Mouse (Mus musculus): ENCODE data around the gene Lce1m. TPM values are rescaled to one million over a fixed set of nuclear protein-coding genes. Genes with fewer than 3 reads are reported as not detected.

The Lce1m gene
- polyA plus RNA-seq, 1 experiment from 2014 or later = 1.4 TPM

GRCm38 (mm10) chr3:93002843-93003242, 16.0 kb downstream of the Lce1m start:
- Histone ChIP-seq H3K4me3 (replicated peaks) (no peak overlapping the region), H3K9me3 (replicated peaks) (no peaks in the 10 kb centered on the region), H3K36me3 (no peaks in the 10 kb centered on the region), H3K27ac (replicated peaks) (no peak overlapping the region), H3K27me3 (no peaks in the 10 kb centered on the region), H3K4me2 (replicated peaks) (no peak overlapping the region), H3K9ac (no peak overlapping the region), H3K4me1 (no peaks in the 10 kb centered on the region)
- WGBS = 54% methylated on average over 4 of the region's 4 CpGs
- no peak for ATAC-seq (ENCODE audit: insufficient number of reproducible peaks, low FRiP score, low TSS enrichment, low read depth)

- H3K4me2 ChIP-seq (replicated peaks) = no peak overlapping the region
- H3K27ac ChIP-seq (replicated peaks) = no peak overlapping the region
- no peak overlapping the region for H3K4me3 ChIP-seq (replicated peaks)
- H3K27me3 ChIP-seq = no peaks in the 10 kb centered on the region
- H3K4me1 ChIP-seq = no peaks in the 10 kb centered on the region
- H3K9ac ChIP-seq = no peak overlapping the region
- H3K36me3 ChIP-seq = no peaks in the 10 kb centered on the region
- no peaks in the 10 kb centered on the region for H3K9me3 ChIP-seq (replicated peaks)
- 67% methylated on average over 3 of the region's 3 CpGs for WGBS
- no peak for ATAC-seq (ENCODE audit: insufficient number of reproducible peaks, low FRiP score, low TSS enrichment, low read depth)
Measured at GRCm38 (mm10) chr3:93000621-93001020, 18.2 kb downstream of the Lce1m start.

GRCm38 (mm10) chr3:92998691-92999090, 20.2 kb downstream of the Lce1m start:
- ATAC-seq (ENCODE audit: insufficient number of reproducible peaks, low FRiP score, low TSS enrichment, low read depth) = no peak
- H3K9me3 ChIP-seq (replicated peaks) = no peaks in the 10 kb centered on the region
- H3K4me1 ChIP-seq = no peaks in the 10 kb centered on the region
- no peak overlapping the region for H3K9ac ChIP-seq
- H3K27me3 ChIP-seq = no peaks in the 10 kb centered on the region
- H3K27ac ChIP-seq (replicated peaks) = no peak overlapping the region
- H3K36me3 ChIP-seq = no peaks in the 10 kb centered on the region
- no peak overlapping the region for H3K4me2 ChIP-seq (replicated peaks)
- no peak overlapping the region for H3K4me3 ChIP-seq (replicated peaks)
- 3% methylated on average over 7 of the region's 7 CpGs for WGBS

- H3K4me1 ChIP-seq = no peaks in the 10 kb centered on the region
- no peaks in the 10 kb centered on the region for H3K9me3 ChIP-seq (replicated peaks)
- H3K27ac ChIP-seq (replicated peaks) = no peak within 1 kb of the TSS
- H3K36me3 ChIP-seq = no peaks in the 10 kb centered on the region
- H3K9ac ChIP-seq = no peak within 1 kb of the TSS
- no peaks in the 10 kb centered on the region for H3K27me3 ChIP-seq
- H3K4me3 ChIP-seq (replicated peaks) = no peak within 1 kb of the TSS
- no peak within 1 kb of the TSS for H3K4me2 ChIP-seq (replicated peaks)
- ATAC-seq (ENCODE audit: insufficient number of reproducible peaks, low FRiP score, low TSS enrichment, low read depth) = no peak
Measured at GRCm38 (mm10) chr3:92991926-92992325, 26.9 kb downstream of the Lce1m start, which contains the start of gene Lce3f. Gene Lce3f, plus strand, starts transcription at chr3:92992226.

- H3K4me3 ChIP-seq (replicated peaks) = no peak overlapping the region
- no peaks in the 10 kb centered on the region for H3K36me3 ChIP-seq
- H3K9me3 ChIP-seq (replicated peaks) = no peaks in the 10 kb centered on the region
- ATAC-seq (ENCODE audit: insufficient number of reproducible peaks, low FRiP score, low TSS enrichment, low read depth) = no peak
- WGBS = 71% methylated on average over 2 of the region's 2 CpGs
- H3K9ac ChIP-seq = no peak overlapping the region
- H3K27ac ChIP-seq (replicated peaks) = no peak overlapping the region
- no peak overlapping the region for H3K4me2 ChIP-seq (replicated peaks)
- H3K27me3 ChIP-seq = no peaks in the 10 kb centered on the region
- no peaks in the 10 kb centered on the region for H3K4me1 ChIP-seq
Measured at GRCm38 (mm10) chr3:92978484-92978883, 40.4 kb downstream of the Lce1m start.

Other genes with a start within 250 kb of the Lce1m start
- 2.4 and 7.3 TPM in 2 replicates for gene Lce1i, start 240.2 kb downstream of the Lce1m start, polyA plus RNA-seq (2015; fragmentation: Nextera tagmentation; extraction: Ambion mirVana)
- gene Lce1j, start 228.5 kb downstream of the Lce1m start, polyA plus RNA-seq (2015; fragmentation: Nextera tagmentation; extraction: Ambion mirVana) = 0.74 and 1.5 TPM in 2 replicates
- gene Lce1k, start 211.2 kb downstream of the Lce1m start, polyA plus RNA-seq (2015; fragmentation: Nextera tagmentation; extraction: Ambion mirVana) = 0.28 and 2.4 TPM in 2 replicates
- gene Kprp, start 191.8 kb downstream of the Lce1m start, polyA plus RNA-seq (2015; fragmentation: Nextera tagmentation; extraction: Ambion mirVana) = 1.9 and 6.5 TPM in 2 replicates
- gene Lce1l, start 167.8 kb downstream of the Lce1m start, polyA plus RNA-seq (2015; fragmentation: Nextera tagmentation; extraction: Ambion mirVana) = 0.45 and 2.5 TPM in 2 replicates
- 0.25 and 0.46 TPM in 2 replicates for gene 2310050C09Rik, start 148.8 kb downstream of the Lce1m start, polyA plus RNA-seq (2015; fragmentation: Nextera tagmentation; extraction: Ambion mirVana)
- gene Lce3a, start 92.8 kb downstream of the Lce1m start, polyA plus RNA-seq (2015; fragmentation: Nextera tagmentation; extraction: Ambion mirVana) = 29.8 and 90.3 TPM in 2 replicates
- gene Lce3b, start 86.1 kb downstream of the Lce1m start, polyA plus RNA-seq (2015; fragmentation: Nextera tagmentation; extraction: Ambion mirVana) = 7.3 and 33.8 TPM in 2 replicates
- gene Lce3c, start 74.6 kb downstream of the Lce1m start, polyA plus RNA-seq (2015; fragmentation: Nextera tagmentation; extraction: Ambion mirVana) = 15.4 and 56.9 TPM in 2 replicates
- 2.3 and 5.7 TPM in 2 replicates for gene Lce3d, start 61.7 kb downstream of the Lce1m start, polyA plus RNA-seq (2015; fragmentation: Nextera tagmentation; extraction: Ambion mirVana)
- 12.5 and 39.4 TPM in 2 replicates for gene Lce3e, start 52.0 kb downstream of the Lce1m start, polyA plus RNA-seq (2015; fragmentation: Nextera tagmentation; extraction: Ambion mirVana)
- 81.7 and 147 TPM in 2 replicates for gene Lce3f, start 26.8 kb downstream of the Lce1m start, polyA plus RNA-seq (2015; fragmentation: Nextera tagmentation; extraction: Ambion mirVana)
- 71.5 and 108 TPM in 2 replicates for gene Crct1, start 3.4 kb downstream of the Lce1m start, polyA plus RNA-seq (2015; fragmentation: Nextera tagmentation; extraction: Ambion mirVana)
- gene Gm4858, start 49.8 kb upstream of the Lce1m start, polyA plus RNA-seq (2015; fragmentation: Nextera tagmentation; extraction: Ambion mirVana) = not detected in 2 replicates
- gene Crnn, start 125.7 kb upstream of the Lce1m start, polyA plus RNA-seq (2015; fragmentation: Nextera tagmentation; extraction: Ambion mirVana) = 12.2 and 12.8 TPM in 2 replicates
- gene Flg2, start 178.2 kb upstream of the Lce1m start, polyA plus RNA-seq (2015; fragmentation: Nextera tagmentation; extraction: Ambion mirVana) = 0.18 and 0.31 TPM in 2 replicates